Mouse (Mus musculus): ENCODE measurements at regions not wholly inside any gene's neighbourhood (a gene's known extent, or its start where the extent isn't known, plus 50 kb on each side); places are given as distances from the start of the nearest gene placed in this dataset.

- ATAC-seq (replicated peaks; ENCODE audit: low read depth, poor library complexity, severe bottlenecking), result no peak
These were observed 173.3 kb upstream of the Jarid2 start for GRCm38 (mm10) chr13:44555979-44556378.

- ATAC-seq (replicated peaks; ENCODE audit: low read depth, poor library complexity, severe bottlenecking), result no peak
These were observed 171.2 kb upstream of the Jarid2 start for GRCm38 (mm10) chr13:44558051-44558450.

- ATAC-seq (replicated peaks; ENCODE audit: low read depth, poor library complexity, severe bottlenecking), result no peak
These were observed 170.6 kb upstream of the Jarid2 start for GRCm38 (mm10) chr13:44558491-44559177.

GRCm38 (mm10) chr13:44559178-44559565 is 170.1 kb upstream of the Jarid2 start:
- ATAC-seq (replicated peaks; ENCODE audit: low read depth, poor library complexity, severe bottlenecking), result no peak

- no peak for ATAC-seq (replicated peaks; ENCODE audit: low read depth, poor library complexity, severe bottlenecking)
These were observed 169.6 kb upstream of the Jarid2 start for GRCm38 (mm10) chr13:44559706-44560105.

- peak; percentile 89 for ATAC-seq (replicated peaks; ENCODE audit: low read depth, poor library complexity, severe bottlenecking)
These were observed 164.6 kb upstream of the Jarid2 start for GRCm38 (mm10) chr13:44564705-44565104.

GRCm38 (mm10) chr13:44567696-44568095 is 161.6 kb upstream of the Jarid2 start:
- ATAC-seq (replicated peaks; ENCODE audit: low read depth, poor library complexity, severe bottlenecking), result no peak

GRCm38 (mm10) chr13:44569241-44569778 is 160.0 kb upstream of the Jarid2 start:
- ATAC-seq (replicated peaks; ENCODE audit: low read depth, poor library complexity, severe bottlenecking), result no peak

- peak; percentile 45; the same call in 1 of the 2 replicates for ATAC-seq (replicated peaks; ENCODE audit: low read depth, poor library complexity, severe bottlenecking)
These were observed 155.8 kb upstream of the Jarid2 start for GRCm38 (mm10) chr13:44573463-44573862.

GRCm38 (mm10) chr13:44579215-44579614 is 150.1 kb upstream of the Jarid2 start:
- ATAC-seq (replicated peaks; ENCODE audit: low read depth, poor library complexity, severe bottlenecking), result no peak

- ATAC-seq (replicated peaks; ENCODE audit: low read depth, poor library complexity, severe bottlenecking), result no peak
These were observed 149.0 kb upstream of the Jarid2 start for GRCm38 (mm10) chr13:44580156-44580736.

- no peak for ATAC-seq (replicated peaks; ENCODE audit: low read depth, poor library complexity, severe bottlenecking)
These were observed 148.5 kb upstream of the Jarid2 start for GRCm38 (mm10) chr13:44580767-44581166.

- no peak for ATAC-seq (replicated peaks; ENCODE audit: low read depth, poor library complexity, severe bottlenecking)
These were observed 147.1 kb upstream of the Jarid2 start for GRCm38 (mm10) chr13:44581947-44582766.

GRCm38 (mm10) chr13:44582767-44583085 is 146.5 kb upstream of the Jarid2 start:
- ATAC-seq (replicated peaks; ENCODE audit: low read depth, poor library complexity, severe bottlenecking), result no peak

GRCm38 (mm10) chr13:44583614-44584013 is 145.7 kb upstream of the Jarid2 start:
- ATAC-seq (replicated peaks; ENCODE audit: low read depth, poor library complexity, severe bottlenecking), result no peak

GRCm38 (mm10) chr13:44584151-44584550 is 145.1 kb upstream of the Jarid2 start:
- peak; percentile 45 for ATAC-seq (replicated peaks; ENCODE audit: low read depth, poor library complexity, severe bottlenecking)

GRCm38 (mm10) chr13:44584551-44584950 is 144.7 kb upstream of the Jarid2 start:
- no peak for ATAC-seq (replicated peaks; ENCODE audit: low read depth, poor library complexity, severe bottlenecking)

GRCm38 (mm10) chr13:44587846-44588245 is 141.4 kb upstream of the Jarid2 start:
- peak; percentile 90 for ATAC-seq (replicated peaks; ENCODE audit: low read depth, poor library complexity, severe bottlenecking)

GRCm38 (mm10) chr13:44594645-44595044 is 134.6 kb upstream of the Jarid2 start:
- no peak for ATAC-seq (replicated peaks; ENCODE audit: low read depth, poor library complexity, severe bottlenecking)

- no peak for ATAC-seq (replicated peaks; ENCODE audit: low read depth, poor library complexity, severe bottlenecking)
These were observed 131.6 kb upstream of the Jarid2 start for GRCm38 (mm10) chr13:44597666-44598065.

- ATAC-seq (replicated peaks; ENCODE audit: low read depth, poor library complexity, severe bottlenecking), result peak; percentile 62; the same call in 1 of the 2 replicates
These were observed 128.2 kb upstream of the Jarid2 start for GRCm38 (mm10) chr13:44601024-44601423.
